Mouse (Mus musculus): ENCODE data around the gene Ror2. TPM values are rescaled to one million over a fixed set of nuclear protein-coding genes. Genes with fewer than 3 reads are reported as not detected.
"Not testable (repeated sequence)": the region's sequence is repeated elsewhere in the genome, so short reads cannot be mapped to it uniquely, and the experiment has no call there.

Gene Ror2
- polyA plus RNA-seq (2012; rRNA removed), result 0.67 and 0.72 TPM in 2 replicates

DNA sequence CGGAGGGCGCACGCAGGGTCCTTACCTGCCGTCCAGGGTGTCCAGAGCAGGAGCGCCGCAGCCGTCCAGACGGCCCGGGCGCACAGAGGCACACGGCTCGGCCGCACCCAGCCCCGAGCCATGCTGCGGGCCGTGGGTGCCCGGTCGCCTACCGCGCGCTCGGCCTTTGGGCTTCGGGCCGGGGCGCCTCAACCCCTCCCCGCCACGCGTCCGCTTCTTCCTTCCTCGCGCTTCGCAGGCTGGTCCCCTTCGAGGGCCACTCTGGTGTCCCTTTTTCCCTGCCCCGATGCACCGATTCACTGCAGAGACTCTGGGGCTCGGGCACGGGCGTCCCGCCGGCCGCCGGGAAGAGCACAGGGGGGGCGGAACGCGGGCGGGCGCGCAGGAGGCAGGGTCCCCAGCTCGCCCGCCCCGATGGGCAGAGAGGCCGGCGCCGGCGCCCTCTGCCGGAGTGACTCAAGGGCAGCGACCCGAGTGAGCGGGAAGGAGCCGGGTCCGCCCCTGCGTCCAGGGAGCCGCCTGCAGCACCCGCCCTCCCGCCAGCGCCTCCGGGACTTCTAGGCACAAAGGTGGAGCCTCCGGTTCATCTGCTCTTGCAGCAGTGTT, at the start of gene Ror2:
Gene Ror2 (minus strand): TSS at position 369 of the 606 bp plus-strand sequence.
- Histone ChIP-seq H3K4me1 (ENCODE audit: control insufficient read depth, insufficient read depth, low read length) (no peaks in the 10 kb centered on the region), H3K27ac (ENCODE audit: insufficient read depth, low read length) (no peak within 1 kb of the TSS), H3K4me3 (ENCODE audit: insufficient read depth, low read length) (peak within 1 kb of the TSS; percentile 18; the same call in 1 of the 2 replicates)
- no peak for TF ChIP-seq CTCF (IDR thresholded peaks at IDR 0.05; ENCODE audit: extremely low read depth, insufficient read depth, low read length)
- no peak for TF ChIP-seq POLR2A (IDR thresholded peaks at IDR 0.05; ENCODE audit: extremely low read depth, insufficient read depth, low read length)

DNA sequence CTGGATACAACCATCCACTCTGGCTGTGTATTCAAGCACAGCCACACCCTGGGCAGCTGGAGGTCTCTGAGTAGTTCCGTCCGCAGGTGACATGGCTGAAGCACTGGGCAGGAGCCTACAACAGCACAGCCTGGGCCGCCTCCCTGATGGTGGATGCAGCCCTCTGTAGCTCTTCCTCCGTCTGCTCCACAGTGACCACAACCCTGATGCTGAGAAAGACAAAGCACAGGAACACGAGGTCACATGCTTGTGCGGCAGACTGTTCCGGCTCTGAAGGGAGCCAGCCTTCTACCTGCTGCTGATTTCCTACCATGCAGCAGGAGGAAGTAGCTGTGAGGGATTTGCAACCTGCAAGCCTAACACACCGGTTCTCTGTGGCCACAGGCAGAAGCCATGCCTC, 47.8 kb upstream of the Ror2 start:
- TF ChIP-seq CTCF (IDR thresholded peaks at IDR 0.05; ENCODE audit: extremely low read depth, insufficient read depth, low read length) (no peak), POLR2A (IDR thresholded peaks at IDR 0.05; ENCODE audit: extremely low read depth, insufficient read depth, low read length) (no peak)
- no peak overlapping the region for H3K27ac ChIP-seq (ENCODE audit: insufficient read depth, low read length)
- no peak overlapping the region for H3K4me3 ChIP-seq (ENCODE audit: insufficient read depth, low read length)
- H3K4me1 ChIP-seq (ENCODE audit: control insufficient read depth, insufficient read depth, low read length), result no peaks in the 10 kb centered on the region

- TF ChIP-seq POLR2A (IDR thresholded peaks at IDR 0.05; ENCODE audit: extremely low read depth, insufficient read depth, low read length), result no peak
- no peak for TF ChIP-seq CTCF (IDR thresholded peaks at IDR 0.05; ENCODE audit: extremely low read depth, insufficient read depth, low read length)
- Histone ChIP-seq H3K27ac (ENCODE audit: insufficient read depth, low read length) (no peak overlapping the region), H3K4me3 (ENCODE audit: insufficient read depth, low read length) (no peak overlapping the region), H3K4me1 (ENCODE audit: control insufficient read depth, insufficient read depth, low read length) (no peaks in the 10 kb centered on the region)
Measured at GRCm38 (mm10) chr13:53330246-53330645, 44.3 kb upstream of the Ror2 start.

GRCm38 (mm10) chr13:53325531-53325930, 39.6 kb upstream of the Ror2 start:
- Histone ChIP-seq H3K4me1 (ENCODE audit: control insufficient read depth, insufficient read depth, low read length) (no peaks in the 10 kb centered on the region), H3K4me3 (ENCODE audit: insufficient read depth, low read length) (no peak overlapping the region), H3K27ac (ENCODE audit: insufficient read depth, low read length) (no peak overlapping the region)
- TF ChIP-seq CTCF (IDR thresholded peaks at IDR 0.05; ENCODE audit: extremely low read depth, insufficient read depth, low read length), result no peak

GRCm38 (mm10) chr13:53323661-53324060, 37.7 kb upstream of the Ror2 start:
- Histone ChIP-seq H3K27ac (ENCODE audit: insufficient read depth, low read length) (no peak overlapping the region), H3K4me3 (ENCODE audit: insufficient read depth, low read length) (no peak overlapping the region), H3K4me1 (ENCODE audit: control insufficient read depth, insufficient read depth, low read length) (no peaks in the 10 kb centered on the region)
- TF ChIP-seq POLR2A (IDR thresholded peaks at IDR 0.05; ENCODE audit: extremely low read depth, insufficient read depth, low read length) (no peak), CTCF (IDR thresholded peaks at IDR 0.05; ENCODE audit: extremely low read depth, insufficient read depth, low read length) (no peak)

DNA sequence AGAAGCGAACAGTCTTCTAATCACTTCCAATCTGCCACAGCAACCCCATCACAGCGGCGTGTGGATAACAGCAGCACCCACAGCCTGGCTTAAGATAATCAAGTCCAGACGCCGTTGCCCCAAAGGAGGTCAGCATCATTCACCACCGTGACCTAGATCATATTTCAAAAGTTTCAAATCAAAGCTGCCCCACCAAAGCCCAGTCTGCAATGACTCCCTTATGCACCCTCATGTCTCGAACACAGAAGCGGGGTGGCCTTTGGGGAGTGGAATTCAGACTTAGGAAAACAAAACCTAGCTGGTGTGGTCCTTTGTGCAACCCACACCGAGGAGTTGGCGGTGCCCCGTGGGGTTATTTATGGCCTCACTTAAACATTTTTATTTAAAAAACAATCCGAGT, 35.0 kb upstream of the Ror2 start:
- H3K4me1 ChIP-seq (ENCODE audit: control insufficient read depth, insufficient read depth, low read length), result no peaks in the 10 kb centered on the region
- no peak overlapping the region for H3K27ac ChIP-seq (ENCODE audit: insufficient read depth, low read length)
- no peak for TF ChIP-seq POLR2A (IDR thresholded peaks at IDR 0.05; ENCODE audit: extremely low read depth, insufficient read depth, low read length)
- TF ChIP-seq CTCF (IDR thresholded peaks at IDR 0.05; ENCODE audit: extremely low read depth, insufficient read depth, low read length), result no peak
- H3K4me3 ChIP-seq (ENCODE audit: insufficient read depth, low read length), result no peak overlapping the region

DNA sequence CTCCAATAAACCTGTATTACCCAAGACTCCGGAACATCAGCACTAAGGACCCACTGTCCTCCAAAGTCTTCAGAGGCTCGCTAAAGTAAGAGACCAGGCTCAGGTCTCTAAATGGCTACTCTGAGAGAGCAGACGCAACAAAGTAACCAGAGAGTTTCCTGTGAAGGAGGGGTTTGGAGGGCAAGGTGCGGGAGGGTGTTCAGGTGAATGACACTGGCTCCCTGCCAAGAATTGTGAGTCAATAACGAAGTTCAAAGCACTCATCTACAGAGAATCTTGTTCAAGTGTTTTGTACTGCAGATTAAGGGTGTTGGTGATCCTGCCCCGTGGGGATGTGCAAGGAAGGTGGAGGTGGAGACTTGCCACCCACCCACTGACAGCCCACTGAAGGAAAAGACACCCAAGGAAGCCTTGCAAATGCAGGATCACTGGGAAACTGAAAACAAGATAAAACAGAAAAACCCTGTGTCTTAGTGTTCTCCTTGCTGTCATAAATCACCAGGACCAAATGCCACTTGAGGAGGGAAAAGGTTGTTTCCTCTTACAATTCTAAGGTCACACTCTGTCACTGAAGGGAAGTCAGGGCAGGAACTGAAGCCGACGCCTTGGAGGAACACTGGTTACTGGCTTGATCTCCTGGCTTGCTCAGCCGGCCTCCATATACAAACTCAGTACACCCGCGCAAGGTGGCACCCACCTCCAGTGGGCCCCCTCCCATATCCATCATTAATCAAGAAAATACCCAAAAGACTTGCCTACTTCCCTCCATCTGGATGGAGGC, 30.8 kb upstream of the Ror2 start:
- Histone ChIP-seq H3K27ac (ENCODE audit: insufficient read depth, low read length) (no peak overlapping the region), H3K4me1 (ENCODE audit: control insufficient read depth, insufficient read depth, low read length) (no peaks in the 10 kb centered on the region), H3K4me3 (ENCODE audit: insufficient read depth, low read length) (no peak overlapping the region)
- TF ChIP-seq CTCF (IDR thresholded peaks at IDR 0.05; ENCODE audit: extremely low read depth, insufficient read depth, low read length), result no peak
- no peak for TF ChIP-seq POLR2A (IDR thresholded peaks at IDR 0.05; ENCODE audit: extremely low read depth, insufficient read depth, low read length)

- H3K27ac ChIP-seq (ENCODE audit: insufficient read depth, low read length); H3K4me3 ChIP-seq (ENCODE audit: insufficient read depth, low read length); H3K4me1 ChIP-seq (ENCODE audit: control insufficient read depth, insufficient read depth, low read length): not testable (repeated sequence)
Measured at GRCm38 (mm10) chr13:53315757-53316156, 29.8 kb upstream of the Ror2 start.

DNA sequence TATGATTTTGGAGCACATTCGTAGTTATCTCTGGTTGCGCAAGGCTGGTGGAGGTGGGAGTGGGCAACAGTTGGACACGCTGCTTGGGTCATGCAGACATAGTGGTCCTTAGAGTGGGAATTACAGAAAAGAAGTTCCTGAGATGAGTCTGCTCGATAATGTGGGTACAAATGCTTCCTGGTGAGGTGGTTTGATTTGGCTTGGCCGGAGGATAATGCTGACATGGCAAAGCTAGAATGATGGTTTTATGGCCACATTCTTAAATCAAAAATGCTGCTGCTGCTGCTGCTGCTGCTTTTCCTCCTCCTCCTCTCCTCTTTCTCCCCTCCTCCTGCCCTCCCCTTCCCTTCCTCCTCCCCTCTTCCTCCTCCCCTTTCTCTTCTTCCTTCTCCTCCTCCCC, 24.5 kb upstream of the Ror2 start:
- Histone ChIP-seq H3K4me3 (ENCODE audit: insufficient read depth, low read length) (no peak overlapping the region), H3K27ac (ENCODE audit: insufficient read depth, low read length) (no peak overlapping the region), H3K4me1 (ENCODE audit: control insufficient read depth, insufficient read depth, low read length) (0 out of 2 replicates have a peak, but pooled peaks cover 2% of the 10 kb centered on the region)
- TF ChIP-seq POLR2A (IDR thresholded peaks at IDR 0.05; ENCODE audit: extremely low read depth, insufficient read depth, low read length), result no peak
- no peak for TF ChIP-seq CTCF (IDR thresholded peaks at IDR 0.05; ENCODE audit: extremely low read depth, insufficient read depth, low read length)

- TF ChIP-seq POLR2A (IDR thresholded peaks at IDR 0.05; ENCODE audit: extremely low read depth, insufficient read depth, low read length), result no peak
- TF ChIP-seq CTCF (IDR thresholded peaks at IDR 0.05; ENCODE audit: extremely low read depth, insufficient read depth, low read length), result no peak
- Histone ChIP-seq H3K4me3 (ENCODE audit: insufficient read depth, low read length) (no peak overlapping the region), H3K27ac (ENCODE audit: insufficient read depth, low read length) (no peak overlapping the region)
Measured at GRCm38 (mm10) chr13:53309661-53310160, 23.8 kb upstream of the Ror2 start.

More at GRCm38 (mm10) chr13:53309661-53310160, 23.8 kb upstream of the Ror2 start:
- 0 out of 2 replicates have a peak, but pooled peaks cover 2% of the 10 kb centered on the region for H3K4me1 ChIP-seq (ENCODE audit: control insufficient read depth, insufficient read depth, low read length)

All from cortical plate, adult 2 months (tissue).